Mouse (Mus musculus) CH12.LX (cell line): ENCODE data around the gene Cmtr2. TPM values are rescaled to one million over a fixed set of nuclear protein-coding genes. Genes with fewer than 3 reads are reported as not detected.

Experiments used
- DNase-seq: peaks from one replicate; pipeline ENCODE4 v3.0.0-alpha.2; 2013; ENCODE audit errors: extremely low read depth
- H3K27ac ChIP-seq: 2 replicates; pipeline ENCODE4 v1.5.1; 2012; ENCODE audit warnings: low read depth, mild to moderate bottlenecking, control low read depth, moderate library complexity; ENCODE audit not compliant: insufficient read depth
- H3K27me3 ChIP-seq: replicated peaks from 2 replicates; pipeline ENCODE3; 2012; ENCODE audit warnings: inconsistent platforms
- H3K36me3 ChIP-seq, 2 experiments: replicated peaks in 1 of 2; 2 replicates each; pipeline versions ENCODE3 to v1.6.1; 2012; ENCODE audit warnings: inconsistent platforms in 1 of 2, low read length in 1 of 2, mild to moderate bottlenecking in 1 of 2, mixed read lengths in 1 of 2, moderate library complexity in 1 of 2; ENCODE audit not compliant: control insufficient read depth in 1 of 2, insufficient read depth in 1 of 2
- H3K4me1 ChIP-seq, 2 experiments: 2 replicates each; pipeline ENCODE4 v1.6.1; 2012; ENCODE audit warnings: inconsistent platforms in 1 of 2, moderate library complexity in 1 of 2; ENCODE audit not compliant: insufficient read depth in 2 of 2, control insufficient read depth in 1 of 2
- H3K4me2 ChIP-seq: 2 replicates; pipeline ENCODE4 v1.6.1; 2012; ENCODE audit warnings: low read depth, mild to moderate bottlenecking, control low read depth; ENCODE audit not compliant: poor library complexity, insufficient read depth, severe bottlenecking
- H3K4me3 ChIP-seq, 3 experiments: fragments of 150-350 bp in 1 of 3; sonication (generic) in 1 of 3; replicated peaks in 1 of 3; 2 replicates each; pipeline versions ENCODE3 to v1.5.1; 2011 to 2012; ENCODE audit warnings: low read depth in 2 of 3, low read length in 2 of 3, mild to moderate bottlenecking in 2 of 3, moderate library complexity in 2 of 3, control low read depth in 1 of 3, improper control_type of control experiment in 1 of 3, inconsistent platforms in 1 of 3, mixed read lengths in 1 of 3; ENCODE audit not compliant: poor library complexity in 1 of 3
- H3K79me2 ChIP-seq: replicated peaks from 2 replicates; pipeline ENCODE4 v1.6.1; 2012; ENCODE audit warnings: mild to moderate bottlenecking, moderate library complexity; ENCODE audit not compliant: control insufficient read depth, poor library complexity, insufficient read depth, severe bottlenecking; ENCODE audit errors: extremely low read depth
- H3K9ac ChIP-seq: 2 replicates; pipeline ENCODE4 v1.6.1; 2012; ENCODE audit warnings: low read depth, mild to moderate bottlenecking, control low read depth, moderate library complexity; ENCODE audit not compliant: insufficient read depth
- H3K9me3 ChIP-seq: replicated peaks from 2 replicates; pipeline ENCODE3; 2012; ENCODE audit warnings: low read length, inconsistent platforms, mixed read lengths
- BHLHE40 ChIP-seq: IDR thresholded peaks from 2 replicates; pipeline ENCODE4 v1.6.1; 2011; ENCODE audit warnings: mild to moderate bottlenecking, low read depth, low read length, improper control_type of control experiment
- CHD1 ChIP-seq: IDR thresholded peaks from 2 replicates; pipeline ENCODE4 v1.6.1; 2012; ENCODE audit warnings: low read depth, low read length, improper control_type of control experiment, inconsistent platforms
- CHD2 ChIP-seq: IDR thresholded peaks from 2 replicates; pipeline ENCODE4 v1.6.1; 2011; ENCODE audit warnings: low read length, improper control_type of control experiment
- E2F4 ChIP-seq: IDR thresholded peaks from 2 replicates; pipeline ENCODE4 v1.6.1; 2011; ENCODE audit warnings: low read depth, low read length, improper control_type of control experiment; ENCODE audit not compliant: insufficient replicate concordance
- ETS1 ChIP-seq: conservative IDR thresholded peaks from 2 replicates; pipeline ENCODE4 v1.6.1; 2012; ENCODE audit warnings: low read depth, mild to moderate bottlenecking, inconsistent platforms, low read length, improper control_type of control experiment, moderate library complexity
- GABPA ChIP-seq: IDR thresholded peaks from 2 replicates; pipeline ENCODE4 v1.6.1; 2012; ENCODE audit warnings: low read depth, low read length, improper control_type of control experiment, inconsistent platforms; ENCODE audit not compliant: insufficient replicate concordance
- IRF4 ChIP-seq: IDR thresholded peaks from 2 replicates; pipeline ENCODE4 v1.6.1; 2014; ENCODE audit warnings: low read depth, mild to moderate bottlenecking, inconsistent platforms, low read length, improper control_type of control experiment
- MXI1 ChIP-seq: IDR thresholded peaks from 2 replicates; pipeline ENCODE4 v1.6.1; 2011; ENCODE audit warnings: mild to moderate bottlenecking, low read depth, low read length, improper control_type of control experiment
- NELFE ChIP-seq: IDR thresholded peaks from 2 replicates; pipeline ENCODE4 v1.6.1; 2011; ENCODE audit warnings: low read depth, low read length, improper control_type of control experiment
- POLR2AphosphoS2 ChIP-seq: IDR thresholded peaks from 2 replicates; pipeline ENCODE4 v1.6.1; 2011; ENCODE audit warnings: low read depth, low read length, improper control_type of control experiment
- USF2 ChIP-seq: conservative IDR thresholded peaks from 2 replicates; pipeline ENCODE4 v1.6.1; 2011; ENCODE audit warnings: low read depth, low read length, improper control_type of control experiment
- ZMIZ1 ChIP-seq: IDR thresholded peaks from 2 replicates; pipeline ENCODE4 v1.6.1; 2012; ENCODE audit warnings: low read depth, mild to moderate bottlenecking, inconsistent platforms, low read length, improper control_type of control experiment
- dilution Hi-C: fragments of 300-500 bp; cut with MboI; formaldehyde crosslinking; loops from 2 replicates; pipeline ENCODE4 v1.14.3; 2020; ENCODE audit warnings: low sequenced_read_pairs; ENCODE audit not compliant: extremely low pct_unique_long_range_greater_than_20kb, extremely low pct_ligation_motif_present
- in situ Hi-C: fragments of 300-500 bp; cut with MboI; formaldehyde crosslinking; loops from 3 replicates; pipeline ENCODE4 v1.14.3; 2019; ENCODE audit warnings: low sequenced_read_pairs, low pct_ligation_motif_present, low pct_unique_long_range_greater_than_20kb, mixed read lengths
- polyA plus RNA-seq: library from polyadenylated mRNA; unstranded; fragments of >175 nt; gene quantifications from 2 replicates; pipeline ENCODE4 v1.2.1, GENCODE M21; 2012; ENCODE audit warnings: low read depth; ENCODE audit not compliant: insufficient read length
- total RNA-seq, 2 experiments: library from RNA; depleted of rRNA; stranded (reverse); fragments of 300-350 nt in 1 of 2; fragments of >200 nt in 1 of 2; gene quantifications; 2 replicates each; pipeline ENCODE4 v1.2.3; 2012 to 2014

Gene Cmtr2
- total and polyA plus RNA-seq, 3 experiments, result 8.7 to 24.2 (median 12.8) TPM

DNA sequence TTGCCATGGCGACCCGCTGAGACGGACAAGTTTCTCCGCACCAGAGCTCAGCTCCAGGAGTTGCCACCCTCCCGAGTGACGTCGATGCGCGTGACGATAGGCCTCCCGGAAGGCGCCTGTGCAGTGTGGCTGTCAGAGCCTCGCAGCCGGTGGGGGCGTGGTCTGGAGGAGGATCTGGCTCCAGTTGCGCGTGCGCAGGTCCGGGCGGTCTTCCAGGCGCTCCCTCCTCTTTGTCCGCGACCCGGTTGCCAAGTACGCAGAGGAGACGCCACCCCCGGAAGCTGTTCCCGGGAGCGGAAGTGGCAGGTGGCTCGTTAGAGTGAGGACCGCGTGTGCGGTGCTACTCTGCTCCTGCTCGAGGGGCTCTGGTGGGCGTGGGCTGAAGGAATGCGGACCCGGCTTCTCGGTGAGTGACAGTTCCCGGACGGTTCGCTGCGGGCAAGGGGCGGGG lies 2.2 kb downstream of the Cmtr2 start (continued):
- TF ChIP-seq ETS1, result no peak; the same call in 1 of the 2 replicates
- TF ChIP-seq BHLHE40, result peak; percentile 75
- TF ChIP-seq CHD2, result no peak
- TF ChIP-seq MXI1, result peak; percentile 97
- TF ChIP-seq ZMIZ1, result no peak
- TF ChIP-seq POLR2AphosphoS2, result no peak
- TF ChIP-seq, all 38 proteins: peak for 12

DNA sequence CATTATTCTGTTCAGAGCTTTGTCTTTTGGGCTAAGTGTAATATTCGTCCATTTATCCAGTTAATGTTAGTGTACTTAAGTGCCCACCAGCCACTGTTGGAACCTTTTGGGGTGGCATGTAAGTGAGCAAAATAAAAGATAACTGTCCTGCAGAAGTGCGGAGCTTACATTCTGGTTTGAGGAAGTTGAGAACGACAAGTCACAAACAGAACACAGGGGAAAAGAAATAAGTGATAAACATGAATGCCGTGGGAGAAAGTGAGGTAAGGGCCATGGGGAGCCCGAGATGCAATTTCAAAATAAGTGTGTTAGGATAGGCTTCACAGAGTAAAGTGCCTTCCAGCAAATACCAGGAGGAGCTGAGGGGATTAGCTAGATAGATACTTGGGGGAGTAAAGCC lies 3.0 kb downstream of the Cmtr2 start:
- dilution Hi-C loops, result no loop called here
- no peaks in the 10 kb centered on the region for H3K27me3 ChIP-seq
- no peak for DNase-seq
- H3K9me3 ChIP-seq, result no peaks in the 10 kb centered on the region
- H3K27ac ChIP-seq, result no peak overlapping the region
- H3K4me2 ChIP-seq, result peak overlapping the region; percentile 96
- peaks cover 3 to 25% of the 10 kb centered on the region in 2 experiments for H3K4me1 ChIP-seq
- TF ChIP-seq E2F4 (no peak), IRF4 (no peak)
- TF ChIP-seq, all 38 proteins: peak for 0
- Histone ChIP-seq H3K9ac (peak overlapping the region; percentile 69), H3K79me2 (peaks cover 30% of the 10 kb centered on the region), H3K36me3 (peaks cover 25 to 42% of the 10 kb centered on the region in 2 experiments), H3K4me3 (peak overlapping the region; percentile 64 to 93 (median 82))
- in situ Hi-C loops, result no loop called here

DNA sequence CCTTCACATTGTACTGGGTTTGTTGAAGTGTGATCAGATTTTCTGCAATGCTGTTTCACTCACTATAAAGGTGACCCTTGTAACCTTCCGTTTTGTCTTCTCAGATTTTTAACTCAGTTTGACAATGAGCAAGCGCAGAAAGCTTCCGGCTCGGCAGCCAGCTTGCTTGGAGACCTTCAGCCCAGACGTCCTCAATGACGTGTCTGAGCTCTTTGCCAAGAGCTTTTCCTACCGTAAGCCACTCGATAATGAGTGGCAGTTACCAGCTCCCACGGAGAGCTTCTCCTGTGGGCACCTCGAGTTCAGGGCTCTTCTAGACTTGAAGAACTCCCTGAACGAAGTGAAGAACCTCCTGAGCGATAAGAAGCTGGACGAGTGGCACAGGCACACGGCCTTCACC lies 5.5 kb downstream of the Cmtr2 start:
- H3K27me3 ChIP-seq, result no peaks in the 10 kb centered on the region
- peaks cover 30% of the 10 kb centered on the region for H3K79me2 ChIP-seq
- no peak overlapping the region for H3K27ac ChIP-seq
- H3K9ac ChIP-seq, result no peak overlapping the region
- in situ Hi-C loops (no loop called here), dilution Hi-C loops (no loop called here)
- H3K9me3 ChIP-seq, result no peaks in the 10 kb centered on the region
- TF ChIP-seq POLR2AphosphoS2, result no peak
- TF ChIP-seq CHD1, result no peak
- TF ChIP-seq GABPA, result no peak
- no peak for TF ChIP-seq NELFE
- TF ChIP-seq USF2, result no peak
- no peak overlapping the region for H3K4me3 ChIP-seq
- DNase-seq, result no peak
- peaks cover 3 to 25% of the 10 kb centered on the region in 2 experiments for H3K4me1 ChIP-seq
- peaks cover 26 to 59% of the 10 kb centered on the region in 2 experiments for H3K36me3 ChIP-seq
- no peak overlapping the region for H3K4me2 ChIP-seq
